Mouse (Mus musculus) stomach, postnatal 0 days (tissue): ENCODE measurements around the gene Agfg2. TPM values are rescaled to one million over a fixed set of nuclear protein-coding genes. Genes with fewer than 3 reads are reported as not detected.

Source experiments
- ATAC-seq: fragments of 200-750 bp; cut with Nextera tagmentation; 2 replicates; pipeline ENCODE4 v1.8.0; 2017; ENCODE audit not compliant: low FRiP score, low TSS enrichment
- DNase-seq: peaks from one replicate; pipeline ENCODE4 v3.0.0-alpha.2; 2016; ENCODE audit warnings: low spot score
- H3K27ac ChIP-seq: fragments of 300-500 bp; sonication (generic); replicated peaks from 2 replicates; pipeline ENCODE4 v1.5.1; 2014; ENCODE audit warnings: mild to moderate bottlenecking, control low read depth
- H3K27me3 ChIP-seq: fragments of 300-500 bp; sonication (generic); 2 replicates; pipeline ENCODE4 v1.6.1; 2014; ENCODE audit warnings: low read length; ENCODE audit not compliant: control insufficient read depth, insufficient read depth
- H3K36me3 ChIP-seq: fragments of 300-500 bp; sonication (generic); 2 replicates; pipeline ENCODE4 v1.6.1; 2014; ENCODE audit warnings: low read length, mixed read lengths; ENCODE audit not compliant: control insufficient read depth, insufficient read depth
- H3K4me1 ChIP-seq: fragments of 300-500 bp; sonication (generic); replicated peaks from 2 replicates; pipeline ENCODE4 v1.6.1; 2014; ENCODE audit warnings: antibody characterized with exemption; ENCODE audit not compliant: control insufficient read depth, insufficient read depth
- H3K4me2 ChIP-seq: fragments of 300-500 bp; sonication (generic); replicated peaks from 2 replicates; pipeline ENCODE4 v1.6.1; 2014; ENCODE audit warnings: low read depth, mild to moderate bottlenecking, control low read depth, moderate library complexity
- H3K4me3 ChIP-seq: fragments of 300-500 bp; sonication (generic); 2 replicates; pipeline ENCODE4 v1.5.1; 2014; ENCODE audit warnings: low read depth, low read length, control low read depth
- H3K9ac ChIP-seq: fragments of 300-500 bp; sonication (generic); 2 replicates; pipeline ENCODE4 v1.6.1; 2014; ENCODE audit warnings: mild to moderate bottlenecking, low read length, control low read depth, mixed read lengths
- H3K9me3 ChIP-seq: fragments of 300-500 bp; sonication (generic); 2 replicates; pipeline ENCODE4 v1.6.1; 2016; ENCODE audit warnings: low read length; ENCODE audit not compliant: control insufficient read depth
- CTCF ChIP-seq: IDR thresholded peaks from 2 replicates; pipeline ENCODE4 v1.5.1; 2016; ENCODE audit warnings: antibody characterized with exemption, low read depth, mild to moderate bottlenecking, moderate library complexity
- EP300 ChIP-seq: optimal IDR thresholded peaks from 2 replicates; pipeline ENCODE3; 2016; ENCODE audit warnings: antibody characterized with exemption
- WGBS: fragments of 180-500 bp; shearing (Covaris S2); extraction: QIAGEN DNeasy Blood & Tissue Kit; methylation state at CpG from one replicate; pipeline ENCODE4 v1.1.7; 2014; 5-methylcytosine and 5-hydroxymethylcytosine counted together
- polyA plus RNA-seq: library from polyadenylated mRNA; unstranded; fragments of >200 nt; fragmentation: Nextera tagmentation; extraction: Ambion mirVana; gene quantifications from 2 replicates; pipeline ENCODE4 v1.2.1, GENCODE M21; 2015

Agfg2 gene
- polyA plus RNA-seq, 1 experiment from 2014 or later, result 12.4 TPM

GRCm38 (mm10) chr5:137668971-137669370 is 15.6 kb downstream of the Agfg2 start:
- no peak overlapping the region for H3K4me3 ChIP-seq
- H3K9ac ChIP-seq, result no peak overlapping the region
- H3K36me3 ChIP-seq, result 0 out of 2 replicates have a peak, but pooled peaks cover 6% of the 10 kb centered on the region
- TF ChIP-seq CTCF (peak; percentile 19; the same call in 1 of the 2 replicates), EP300 (no peak)
- no peak for DNase-seq
- H3K27me3 ChIP-seq, result no peaks in the 10 kb centered on the region
- peak overlapping the region; percentile 40 for H3K27ac ChIP-seq
- peaks cover 6% of the 10 kb centered on the region; the same call in 1 of the 2 replicates for H3K4me1 ChIP-seq
- 0 out of 2 replicates have a peak overlapping the region, but pooled peaks have one; percentile 17 for H3K4me2 ChIP-seq
- no peak for ATAC-seq
- no peaks in the 10 kb centered on the region for H3K9me3 ChIP-seq
- 49% methylated on average over 10 of the region's 10 CpGs for WGBS

DNA sequence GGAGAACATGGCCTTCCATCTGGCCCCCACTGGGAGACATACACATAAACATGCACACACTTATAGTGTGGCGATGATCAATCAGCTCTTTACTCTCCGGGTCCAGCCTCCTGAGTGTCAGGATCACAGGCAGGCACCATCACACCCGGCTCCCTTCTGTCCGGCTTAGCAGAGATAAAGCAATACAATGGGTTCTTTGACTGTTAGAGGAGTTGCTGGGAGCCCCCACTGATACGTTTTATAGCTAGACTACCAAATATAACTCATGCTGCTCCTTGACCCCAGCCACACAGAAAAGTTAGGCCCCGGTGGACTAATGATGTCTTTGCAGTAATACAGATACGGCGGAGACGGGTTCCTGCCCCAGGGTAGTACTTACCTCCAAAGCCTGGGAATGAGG is 21.5 kb downstream of the Agfg2 start:
- Histone ChIP-seq H3K27me3 (no peaks in the 10 kb centered on the region), H3K4me1 (no peaks in the 10 kb centered on the region), H3K9ac (no peak overlapping the region), H3K4me2 (no peak overlapping the region), H3K27ac (no peak overlapping the region), H3K9me3 (no peaks in the 10 kb centered on the region), H3K36me3 (0 out of 2 replicates have a peak, but pooled peaks cover 6% of the 10 kb centered on the region), H3K4me3 (no peak overlapping the region)
- DNase-seq (no peak), ATAC-seq (no peak)
- TF ChIP-seq EP300, result no peak
- TF ChIP-seq CTCF, result no peak
- 77% methylated on average over 9 of the region's 9 CpGs for WGBS

GRCm38 (mm10) chr5:137660064-137660688 is 24.4 kb downstream of the Agfg2 start:
- H3K4me3 ChIP-seq, result no peak overlapping the region
- no peaks in the 10 kb centered on the region for H3K9me3 ChIP-seq
- DNase-seq (peak; percentile 47), ATAC-seq (peak; percentile 41; the same call in 1 of the 2 replicates)
- no peaks in the 10 kb centered on the region for H3K36me3 ChIP-seq
- no peak overlapping the region for H3K9ac ChIP-seq
- no peaks in the 10 kb centered on the region for H3K27me3 ChIP-seq
- no peak overlapping the region for H3K4me2 ChIP-seq
- 74% methylated on average over 6 of the region's 6 CpGs for WGBS
- H3K4me1 ChIP-seq, result no peaks in the 10 kb centered on the region
- no peak for TF ChIP-seq EP300
- no peak for TF ChIP-seq CTCF
- H3K27ac ChIP-seq, result peak overlapping the region; percentile 56; the same call in 1 of the 2 replicates

DNA sequence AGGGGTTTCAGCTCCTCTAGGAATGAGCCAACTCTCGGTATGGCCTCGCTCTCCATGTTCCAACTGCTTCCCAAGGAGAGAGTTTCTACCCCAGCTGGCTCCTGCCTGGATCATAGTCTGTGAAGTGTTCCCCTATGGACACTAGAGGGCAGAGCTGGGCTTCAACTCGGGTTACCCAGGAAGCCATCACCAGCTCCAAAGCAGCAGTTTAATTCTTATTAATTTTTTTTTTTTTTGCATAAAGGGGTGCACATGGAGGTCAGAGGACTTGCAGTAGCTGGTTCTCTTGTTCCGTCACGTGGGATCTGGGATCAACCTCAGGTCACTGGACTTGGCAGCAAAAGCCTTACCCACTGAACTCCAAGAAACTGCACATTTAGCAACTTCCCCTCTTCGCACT is 27.5 kb downstream of the Agfg2 start:
- WGBS, result 18% methylated on average over 6 of the region's 6 CpGs
- Histone ChIP-seq H3K4me1 (no peaks in the 10 kb centered on the region), H3K27ac (peak overlapping the region; percentile 65; the same call in 1 of the 2 replicates), H3K4me2 (no peak overlapping the region), H3K4me3 (no peak overlapping the region), H3K27me3 (no peaks in the 10 kb centered on the region), H3K9ac (no peak overlapping the region), H3K9me3 (no peaks in the 10 kb centered on the region), H3K36me3 (no peaks in the 10 kb centered on the region)
- TF ChIP-seq CTCF (peak; percentile 90), EP300 (no peak)
- ATAC-seq (peak; percentile 64), DNase-seq (peak; percentile 73)

- H3K9ac ChIP-seq, result no peak overlapping the region
- H3K36me3 ChIP-seq, result 0 out of 2 replicates have a peak, but pooled peaks cover 2% of the 10 kb centered on the region
- no peaks in the 10 kb centered on the region for H3K9me3 ChIP-seq
- peaks cover 2% of the 10 kb centered on the region; the same call in 1 of the 2 replicates for H3K4me1 ChIP-seq
- H3K27me3 ChIP-seq, result no peaks in the 10 kb centered on the region
- H3K27ac ChIP-seq, result no peak overlapping the region
- ATAC-seq (no peak), DNase-seq (peak; percentile 47)
- 74% methylated on average over 6 of the region's 7 CpGs for WGBS
- no peak for TF ChIP-seq EP300
- peak; percentile 74 for TF ChIP-seq CTCF
- no peak overlapping the region for H3K4me3 ChIP-seq
- H3K4me2 ChIP-seq, result no peak overlapping the region
These were observed 29.8 kb downstream of the Agfg2 start for GRCm38 (mm10) chr5:137654746-137655145.

DNA sequence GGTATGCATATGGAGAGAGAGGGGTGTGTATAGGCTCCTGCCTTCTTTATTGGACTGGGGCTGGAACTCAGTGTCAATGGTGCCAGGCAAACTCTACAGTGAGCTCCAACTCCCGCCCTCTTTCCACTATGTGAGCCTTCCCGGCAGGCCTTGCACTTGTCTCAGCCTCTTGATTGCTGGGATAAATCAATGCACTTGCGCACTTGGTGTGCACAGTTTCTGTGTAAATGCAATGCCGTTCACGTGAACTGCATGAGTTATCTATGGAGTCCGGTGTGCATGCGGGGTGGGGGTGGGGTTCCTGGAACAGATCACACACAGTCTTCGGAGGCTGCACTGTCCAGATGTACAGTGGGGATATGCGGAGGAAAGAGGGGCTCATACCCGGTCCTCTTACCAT is 31.2 kb downstream of the Agfg2 start:
- no peak overlapping the region for H3K9ac ChIP-seq
- H3K36me3 ChIP-seq, result 0 out of 2 replicates have a peak, but pooled peaks cover 2% of the 10 kb centered on the region
- peaks cover 6% of the 10 kb centered on the region; the same call in 1 of the 2 replicates for H3K4me1 ChIP-seq
- WGBS, result 92% methylated on average over 10 of the region's 10 CpGs
- ATAC-seq, result no peak
- no peak overlapping the region for H3K4me2 ChIP-seq
- no peaks in the 10 kb centered on the region for H3K9me3 ChIP-seq
- TF ChIP-seq CTCF (no peak), EP300 (no peak)
- no peak overlapping the region for H3K27ac ChIP-seq
- DNase-seq, result no peak
- no peak overlapping the region for H3K4me3 ChIP-seq
- no peaks in the 10 kb centered on the region for H3K27me3 ChIP-seq
